Mouse (Mus musculus) duodenum, adult 2 months (tissue): ENCODE measurements around the gene Prpf39. TPM values are rescaled to one million over a fixed set of nuclear protein-coding genes. Genes with fewer than 3 reads are reported as not detected.

Experiments used
- polyA plus RNA-seq: library from polyadenylated mRNA; depleted of rRNA; stranded (reverse); fragments of >200 nt; gene quantifications from 2 replicates; pipeline ENCODE4 v1.2.3, GENCODE M21; 2012; ENCODE audit warnings: low replicate concordance; rRNA removed

Prpf39 gene
- polyA plus RNA-seq: 0.91 and 1.0 TPM in 2 replicates

DNA sequence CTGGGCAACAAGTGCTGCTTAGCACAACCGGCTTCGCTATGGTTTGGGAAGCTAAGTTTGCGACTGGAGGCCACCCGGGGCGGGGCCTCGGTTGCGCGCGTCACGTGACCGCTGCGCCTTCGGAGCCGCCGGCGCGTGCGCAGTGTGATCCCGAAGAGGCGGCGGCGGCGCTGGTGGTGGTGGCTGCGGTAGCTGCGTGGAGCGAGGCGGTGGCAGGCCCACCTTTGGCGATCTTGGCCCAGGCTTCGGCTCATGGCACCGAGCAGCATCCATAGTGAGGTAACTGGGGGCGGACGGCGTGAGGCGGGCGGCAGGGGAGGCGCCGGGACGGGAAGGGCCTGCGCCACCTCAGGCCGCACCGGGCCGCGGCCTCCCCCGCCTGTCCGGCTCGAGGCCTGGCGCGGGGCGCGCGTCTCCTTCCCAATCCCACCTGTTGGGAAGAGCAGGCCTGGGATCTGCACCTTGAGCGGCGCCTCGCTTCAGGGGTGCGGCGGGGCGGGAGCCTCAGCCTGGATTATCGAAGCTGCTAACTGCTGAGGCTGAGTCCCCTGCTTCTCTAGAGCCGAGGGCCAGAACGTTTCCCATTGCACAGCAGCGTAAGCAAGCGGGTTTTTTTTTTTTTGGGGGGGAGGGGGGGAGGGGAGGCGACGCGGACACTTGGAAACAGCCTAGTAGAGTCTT, at the start of gene Prpf39:
Gene Prpf39 (plus strand): TSS at position 144 of the 681 bp plus-strand sequence.

DNA sequence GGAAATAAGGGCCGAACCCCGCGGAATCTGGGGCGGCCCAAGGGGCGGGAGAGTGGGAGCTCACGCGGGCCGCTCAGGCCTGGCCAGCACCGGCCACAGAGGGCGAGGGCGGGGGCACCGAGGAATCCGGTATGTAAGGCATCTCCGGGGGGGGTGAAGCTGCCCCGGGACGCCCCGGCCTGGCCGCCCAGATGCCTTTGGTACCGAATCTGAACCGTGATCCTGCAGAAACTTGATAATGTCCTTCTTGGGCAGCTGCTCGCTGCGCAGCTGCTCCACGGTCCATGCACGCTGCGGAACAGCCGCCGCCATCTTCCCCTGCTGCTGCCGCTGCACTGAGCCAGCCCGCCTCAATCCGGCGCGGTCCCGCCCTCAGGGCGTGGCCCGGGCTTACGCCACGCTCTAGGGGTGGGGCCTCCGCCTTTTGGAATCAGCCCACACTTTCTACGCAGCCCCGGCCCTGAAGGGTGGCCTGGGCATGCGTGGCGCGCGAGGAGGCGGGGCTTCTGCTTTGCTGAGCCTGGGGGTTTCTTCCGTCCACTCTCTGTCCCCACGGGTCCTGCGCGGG, 37.6 kb downstream of the Prpf39 start, which contains the start of gene Fkbp3:
Gene Fkbp3 (minus strand): TSS at position 397 of the 568 bp plus-strand sequence.

DNA sequence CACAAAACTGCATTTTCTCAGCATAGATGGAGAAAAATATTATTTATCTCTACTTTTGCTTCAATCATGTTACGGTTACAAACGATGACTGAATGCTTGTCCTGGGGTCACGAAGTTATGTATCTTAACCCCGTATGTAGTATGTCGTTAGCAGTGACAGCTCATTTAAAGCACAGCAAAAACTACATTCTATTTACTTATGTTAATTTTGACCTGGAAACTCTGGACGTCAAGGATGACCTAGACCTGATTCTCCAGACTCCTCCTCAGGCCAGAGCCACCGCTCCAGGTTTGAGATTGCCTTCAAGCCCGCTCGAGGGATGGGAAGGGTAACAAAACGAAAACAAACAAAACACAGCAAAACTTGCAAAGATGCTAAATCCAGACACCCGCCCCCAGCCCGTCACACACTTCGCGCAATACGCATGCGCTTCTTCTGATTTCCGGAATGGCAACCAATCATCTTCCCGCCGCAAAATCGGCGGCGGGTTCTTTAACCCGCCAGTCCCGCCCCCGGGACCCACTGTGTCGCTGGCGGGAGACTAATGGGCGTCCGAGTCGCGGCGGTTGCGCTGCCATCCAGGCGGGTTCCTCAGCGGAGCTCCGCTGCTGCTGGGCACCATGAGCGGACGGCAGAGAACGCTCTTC, 39.1 kb downstream of the Prpf39 start, which contains the start of gene Fancm:
Gene Fancm (plus strand): TSS at position 519 of the 648 bp plus-strand sequence.

Other genes starting within 250 kb of the Prpf39 start
- 0.12 TPM in 1 of 2 replicates, not detected in the other for gene Gm527, start 118.4 kb upstream of the Prpf39 start, polyA plus RNA-seq
- gene Klhl28, start 70.8 kb upstream of the Prpf39 start, polyA plus RNA-seq: 0.23 and 0.49 TPM in 2 replicates
- gene Togaram1, start 70.5 kb upstream of the Prpf39 start, polyA plus RNA-seq: 0.32 and 1.5 TPM in 2 replicates
- gene Fkbp3, start 37.7 kb downstream of the Prpf39 start, polyA plus RNA-seq: 0.51 and 4.0 TPM in 2 replicates
- gene Fancm, start 39.3 kb downstream of the Prpf39 start, polyA plus RNA-seq: 0.23 and 0.43 TPM in 2 replicates
- gene Mis18bp1, start 136.3 kb downstream of the Prpf39 start, polyA plus RNA-seq: 0.05 and 0.11 TPM in 2 replicates
- not detected in 2 replicates for gene Wdr20rt, start 189.2 kb downstream of the Prpf39 start, polyA plus RNA-seq